Mouse (Mus musculus): ENCODE measurements around the gene Sppl3. TPM values are rescaled to one million over a fixed set of nuclear protein-coding genes. Genes with fewer than 3 reads are reported as not detected.

Gene Sppl3
- 71.4 and 79.1 TPM in 2 replicates for polyA plus RNA-seq (2012; rRNA removed)

DNA sequence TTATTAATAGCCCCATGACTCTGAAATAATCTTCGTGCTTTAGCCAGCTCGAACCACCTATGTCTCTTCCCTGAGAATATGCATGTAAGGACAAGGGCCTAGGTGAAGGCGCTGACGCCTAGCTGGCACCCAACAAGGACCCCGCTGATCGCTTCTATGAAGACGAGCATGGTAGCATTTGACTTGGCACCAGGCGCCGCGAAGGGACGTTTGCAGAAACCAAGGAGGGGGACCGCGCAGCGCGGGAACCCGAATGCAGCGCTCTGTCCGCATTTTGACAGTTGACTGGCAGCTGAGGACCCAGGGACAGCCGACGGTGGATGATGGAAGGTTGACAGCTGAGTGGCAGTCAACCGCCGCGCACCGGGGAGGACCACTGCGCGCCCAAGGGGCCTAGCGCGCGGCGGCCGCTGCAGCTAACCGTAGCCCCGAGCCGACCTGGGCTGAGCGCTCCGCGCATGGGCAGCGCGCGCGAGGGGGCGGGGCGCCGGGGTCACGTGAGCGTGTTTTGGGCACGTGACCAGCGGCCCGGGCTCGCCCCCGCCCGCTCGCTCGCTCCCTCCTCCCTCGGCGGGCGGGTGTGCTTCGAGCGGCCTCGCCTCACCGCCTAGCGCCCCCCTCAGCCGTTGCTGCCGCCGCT, at the start of gene Sppl3:
Gene Sppl3 (plus strand): TSS at position 561 of the 640 bp plus-strand sequence.
- WGBS = 2% methylated on average over 63 of the region's 65 CpGs
- no peak for DNase-seq (ENCODE audit: low read depth, low spot score)

DNA sequence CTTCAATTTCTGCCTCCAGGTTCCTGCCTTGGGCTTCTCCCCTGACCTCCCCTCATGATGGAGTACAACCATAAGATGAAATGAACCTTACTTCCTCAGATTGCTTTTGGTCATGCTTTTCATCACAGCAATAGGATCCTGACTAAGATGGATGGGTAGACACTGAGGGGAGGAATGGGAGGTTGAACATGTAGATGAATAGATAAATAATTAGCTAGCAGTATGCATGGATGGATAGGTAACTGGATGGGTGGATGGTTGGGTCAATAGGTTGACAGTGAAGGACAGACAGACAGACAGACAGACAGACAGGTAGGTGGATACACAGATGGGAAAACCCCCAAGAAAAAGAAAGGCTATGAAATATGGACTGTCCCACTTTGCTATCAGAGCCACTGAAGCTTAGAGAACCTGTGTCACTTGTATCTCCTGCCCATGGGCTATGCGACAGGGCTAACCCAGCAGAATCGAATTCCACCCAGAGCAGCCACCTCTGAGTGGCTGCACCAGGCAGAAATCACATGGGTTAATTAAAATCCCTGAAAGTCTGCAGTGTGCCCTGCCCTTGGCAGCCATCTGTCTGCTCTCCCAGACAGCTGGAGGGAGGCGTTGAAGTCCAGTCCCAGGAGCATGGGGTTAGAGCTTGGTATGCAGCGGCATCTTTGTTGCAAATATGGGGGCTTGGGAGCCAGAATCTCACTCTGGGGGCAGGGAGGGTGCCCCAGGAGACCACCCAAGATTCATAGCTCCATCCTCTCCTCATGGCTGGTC, 49.2 kb upstream of the Sppl3 start:
- WGBS = 50% methylated on average over 4 of the region's 4 CpGs

GRCm38 (mm10) chr5:114964315-114964966, 46.5 kb upstream of the Sppl3 start:
- no peak for DNase-seq (ENCODE audit: low read depth, low spot score)
- 20% methylated on average over 7 of the region's 7 CpGs for WGBS

More for the DNA sequence above, 49.2 kb upstream of the Sppl3 start:
- DNase-seq (ENCODE audit: low read depth, low spot score) = no peak

DNA sequence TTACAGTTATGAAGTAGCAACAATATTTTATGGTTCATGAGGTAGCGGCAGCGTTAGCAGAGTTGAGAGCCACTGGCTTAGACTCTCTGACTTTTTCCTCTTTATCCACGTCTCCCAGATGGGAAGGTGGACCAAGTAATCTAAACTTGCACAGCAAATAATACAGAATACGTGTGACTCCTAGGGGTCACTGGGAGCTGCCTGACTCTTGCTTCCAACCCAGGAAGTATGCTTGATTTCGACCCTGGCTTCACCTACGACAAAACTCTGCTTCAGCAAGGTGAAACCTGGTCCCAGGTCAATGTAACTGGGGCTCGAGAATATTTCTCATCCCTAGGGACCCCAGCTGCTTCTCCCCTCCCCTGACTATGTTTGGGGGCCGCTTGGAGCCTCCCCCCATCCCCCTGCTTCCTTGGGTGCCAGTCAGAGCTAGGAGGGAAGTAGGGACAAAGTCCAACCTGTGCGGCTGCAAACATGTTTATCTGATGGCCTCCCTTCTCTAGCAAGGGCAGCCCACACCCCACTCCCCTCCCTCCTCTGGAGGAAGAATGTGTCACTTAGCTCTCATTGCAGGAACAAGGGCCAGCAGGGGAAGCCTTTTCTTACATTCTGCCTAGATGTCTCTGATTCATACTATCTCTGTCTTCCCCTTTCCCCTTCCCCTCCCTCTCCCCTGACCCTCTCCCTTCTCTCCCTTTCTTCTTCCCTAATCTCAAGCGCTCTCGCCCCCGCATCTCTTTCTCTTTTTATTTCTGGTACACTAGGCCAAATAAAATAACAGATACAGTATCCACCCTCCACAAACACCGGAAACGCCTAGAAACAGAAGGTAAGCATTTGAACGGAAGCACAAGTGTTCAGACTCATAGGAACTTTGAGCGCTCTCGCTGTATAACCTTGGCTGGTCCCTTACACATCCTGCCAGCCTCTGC, 45.7 kb upstream of the Sppl3 start:
- DNase-seq (ENCODE audit: low read depth, low spot score) = no peak
- WGBS = 19% methylated on average over 17 of the region's 17 CpGs

- WGBS = 16% methylated on average over 14 of the region's 14 CpGs
- no peak for DNase-seq (ENCODE audit: low read depth, low spot score)
These were observed 43.2 kb upstream of the Sppl3 start for GRCm38 (mm10) chr5:114967523-114968268.

DNA sequence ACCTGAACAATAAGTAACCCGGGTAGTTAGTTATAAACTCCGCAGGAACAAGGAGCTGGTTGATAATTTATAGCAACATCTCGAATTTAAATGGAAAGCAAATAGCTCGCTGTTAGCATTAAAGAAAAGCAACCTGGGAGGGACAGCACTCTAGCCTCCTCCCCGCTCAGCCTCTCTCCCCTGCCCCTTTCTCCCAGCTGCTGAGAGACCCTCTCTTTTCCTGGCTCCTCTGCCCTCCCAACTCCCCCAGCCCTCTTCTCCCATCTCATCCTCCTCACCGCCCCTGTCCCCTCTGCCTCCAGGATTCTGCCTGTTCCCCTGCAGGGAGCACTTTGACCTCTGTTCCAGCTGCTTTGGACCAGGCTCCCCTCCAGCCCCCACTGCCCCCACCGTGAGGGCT, 42.3 kb upstream of the Sppl3 start:
- 14% methylated on average over 7 of the region's 7 CpGs for WGBS
- no peak for DNase-seq (ENCODE audit: low read depth, low spot score)

DNA sequence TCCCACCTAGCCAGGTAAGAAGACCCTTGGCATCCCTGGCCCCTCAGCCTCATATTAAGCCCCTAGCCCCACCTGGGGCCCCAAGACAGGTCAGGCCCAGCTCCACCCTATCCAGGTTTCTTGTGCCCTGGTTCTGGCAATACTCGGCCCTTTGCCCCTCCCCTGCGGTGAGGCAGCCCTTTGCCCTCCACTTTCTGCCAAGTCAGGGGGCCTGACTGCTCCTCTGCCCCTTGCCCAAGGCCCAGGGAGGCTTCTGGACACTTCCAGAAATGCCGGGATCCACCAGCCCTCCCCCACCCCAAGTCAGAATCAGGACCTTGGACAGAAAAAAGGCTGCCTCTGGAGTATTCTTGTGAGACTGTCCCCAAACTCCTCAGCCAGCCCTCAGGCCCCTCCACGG, 41.9 kb upstream of the Sppl3 start:
- 7% methylated on average over 4 of the region's 4 CpGs for WGBS
- DNase-seq (ENCODE audit: low read depth, low spot score) = no peak

GRCm38 (mm10) chr5:114969609-114970215, 41.2 kb upstream of the Sppl3 start:
- no peak for DNase-seq (ENCODE audit: low read depth, low spot score)
- WGBS = 24% methylated on average over 13 of the region's 13 CpGs

- WGBS = 27% methylated on average over 17 of the region's 17 CpGs
- DNase-seq (ENCODE audit: low read depth, low spot score) = no peak
These were observed 40.1 kb upstream of the Sppl3 start, which contains the start of gene Hnf1a for GRCm38 (mm10) chr5:114970824-114971227. Hnf1a (minus strand) TSS chr5:114971094.

GRCm38 (mm10) chr5:114972201-114972600, 38.7 kb upstream of the Sppl3 start:
- no peak for DNase-seq (ENCODE audit: low read depth, low spot score)
- 39% methylated on average over 9 of the region's 9 CpGs for WGBS

GRCm38 (mm10) chr5:114973131-114973530, 37.8 kb upstream of the Sppl3 start:
- DNase-seq (ENCODE audit: low read depth, low spot score) = no peak
- 63% methylated on average over 8 of the region's 8 CpGs for WGBS

DNA sequence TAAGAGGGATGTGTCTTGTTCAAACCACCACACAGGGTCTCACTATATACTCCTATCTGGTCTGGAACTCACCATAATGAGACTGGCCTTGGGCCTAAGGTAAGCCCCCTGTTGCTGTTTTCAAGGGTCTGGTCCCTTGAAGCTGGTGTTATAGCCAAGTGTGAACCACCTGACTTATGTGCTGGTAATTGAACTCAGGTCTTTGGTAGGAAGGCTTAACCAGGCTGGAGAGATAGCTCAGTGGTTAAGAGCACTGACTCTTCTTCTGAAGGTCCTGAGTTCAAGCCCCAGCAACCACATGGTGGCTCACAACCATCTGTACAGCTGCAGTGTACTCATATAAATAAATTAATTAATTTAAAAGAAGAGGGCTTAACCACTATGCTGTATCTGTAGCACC, 34.0 kb upstream of the Sppl3 start:
- no peak for DNase-seq (ENCODE audit: low read depth, low spot score)

DNA sequence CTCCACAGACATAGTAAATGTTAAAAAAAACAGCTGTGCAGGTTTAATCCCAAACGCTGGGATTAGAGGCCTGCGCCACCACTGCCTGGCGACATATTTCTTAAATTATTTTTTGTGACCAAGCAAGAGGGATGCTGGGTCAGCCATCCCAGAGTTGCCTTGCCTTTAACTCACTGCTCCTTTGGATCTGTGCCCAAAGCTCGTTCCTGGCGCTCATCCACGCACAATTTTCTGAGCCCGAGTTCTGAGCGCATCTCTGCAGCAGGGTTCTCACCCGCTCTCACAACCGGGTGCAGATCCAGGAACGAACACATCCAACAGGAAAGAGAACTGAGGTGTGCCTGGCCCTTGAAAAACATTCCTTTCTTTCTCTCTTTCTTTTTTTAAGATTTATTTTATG, 32.5 kb upstream of the Sppl3 start:
- no peak for DNase-seq (ENCODE audit: low read depth, low spot score)
- WGBS = 15% methylated on average over 11 of the region's 11 CpGs

DNA sequence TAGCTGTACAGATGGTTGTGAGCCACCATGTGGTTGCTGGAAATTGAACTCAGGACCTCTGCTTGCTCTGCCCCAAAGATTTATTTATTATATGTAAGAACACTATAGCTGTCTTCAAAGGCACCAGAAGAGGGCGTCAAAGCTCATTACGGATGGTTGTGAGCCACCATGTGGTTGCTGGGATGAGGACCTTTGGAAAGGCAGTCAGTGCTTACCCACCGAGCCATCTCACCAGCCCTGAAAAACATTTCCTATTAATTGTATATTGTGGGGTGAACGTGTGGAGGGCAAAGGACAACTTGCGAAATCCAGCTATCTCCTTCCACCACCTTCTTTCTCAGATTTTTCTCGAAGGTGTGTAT, 32.1 kb upstream of the Sppl3 start:
- WGBS = 4% methylated on average over 6 of the region's 6 CpGs
- DNase-seq (ENCODE audit: low read depth, low spot score) = no peak

DNA sequence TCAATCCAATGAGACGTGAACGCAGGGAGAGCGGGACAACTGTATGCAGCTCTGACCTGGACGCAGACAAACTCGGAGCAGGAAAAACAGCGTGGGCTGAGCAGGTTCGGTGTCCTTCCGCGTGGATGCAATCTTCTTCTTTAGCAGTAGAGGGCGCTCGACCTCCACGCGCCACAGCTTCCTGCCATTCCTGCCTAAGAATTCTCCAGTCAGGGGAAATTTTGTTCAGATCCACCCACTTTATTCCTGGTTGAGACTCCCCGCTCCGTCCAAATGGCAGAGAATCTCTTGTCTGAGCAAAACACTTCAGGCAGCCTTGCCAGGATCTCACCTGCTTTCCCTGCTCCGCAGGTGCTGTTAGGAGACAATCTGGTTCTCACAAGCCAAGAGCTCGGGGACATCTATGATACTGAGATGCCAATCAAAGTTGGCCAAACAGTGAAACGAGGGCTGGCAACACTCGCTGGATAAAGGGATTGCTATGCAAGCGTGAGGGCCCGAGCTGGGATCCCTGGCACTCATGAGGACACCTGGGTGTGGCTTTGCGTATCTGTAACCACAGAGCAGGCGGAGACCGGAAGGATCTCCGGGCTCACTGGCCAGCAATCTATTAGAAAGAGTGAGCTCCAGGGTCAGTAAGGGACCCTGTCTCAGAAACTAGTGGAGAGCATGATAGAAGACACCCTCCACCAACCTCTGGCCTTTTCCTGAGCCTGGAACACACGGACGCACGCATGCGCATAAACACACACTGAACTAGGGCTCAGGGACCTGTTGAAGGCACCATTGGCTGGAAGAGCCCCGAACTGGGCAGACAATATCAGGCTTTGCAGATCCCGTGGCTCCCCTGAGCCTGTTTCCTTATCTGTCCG, 31.5 kb upstream of the Sppl3 start:
- WGBS = 10% methylated on average over 32 of the region's 32 CpGs
- no peak for DNase-seq (ENCODE audit: low read depth, low spot score)

- no peak for DNase-seq (ENCODE audit: low read depth, low spot score)
- 63% methylated on average over 16 of the region's 16 CpGs for WGBS
These were observed 30.7 kb upstream of the Sppl3 start for GRCm38 (mm10) chr5:114980122-114980748.

- 75% methylated on average over 15 of the region's 15 CpGs for WGBS
- DNase-seq (ENCODE audit: low read depth, low spot score) = no peak
These were observed 28.9 kb upstream of the Sppl3 start for GRCm38 (mm10) chr5:114982001-114982400.

Measured in large intestine, adult 2 months (tissue).